Mouse (Mus musculus) 3T3-L1 (cell line): ENCODE measurements at regions not wholly inside any gene's neighbourhood (a gene's known extent, or its start where the extent isn't known, plus 50 kb on each side); places are given as distances from the start of the nearest gene placed in this dataset.

Experiments used
- DNase-seq: peaks from one replicate; pipeline ENCODE4 v3.0.0-alpha.2; 2015; ENCODE audit warnings: low read depth, low spot score

DNA sequence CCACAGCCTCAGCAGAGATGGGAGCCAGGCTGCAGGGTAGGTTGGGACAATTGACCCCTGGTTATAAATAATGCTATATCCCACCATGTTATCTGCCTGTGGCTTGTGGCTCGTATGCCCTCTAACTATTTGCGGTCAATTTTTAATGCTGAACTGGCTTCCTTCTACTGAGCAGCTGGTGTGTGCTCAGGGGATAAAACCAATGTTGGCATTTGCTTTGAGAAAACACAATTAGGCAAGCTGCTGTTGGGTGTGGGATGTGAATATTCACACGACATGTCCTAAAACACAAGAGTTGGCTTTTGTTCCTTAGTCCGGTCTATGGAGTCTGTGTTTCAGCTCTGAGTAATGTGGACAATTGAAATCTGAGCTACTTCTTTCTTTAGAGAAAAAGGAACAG lies 123.6 kb upstream of the Npvf start:
- no peak for DNase-seq

DNA sequence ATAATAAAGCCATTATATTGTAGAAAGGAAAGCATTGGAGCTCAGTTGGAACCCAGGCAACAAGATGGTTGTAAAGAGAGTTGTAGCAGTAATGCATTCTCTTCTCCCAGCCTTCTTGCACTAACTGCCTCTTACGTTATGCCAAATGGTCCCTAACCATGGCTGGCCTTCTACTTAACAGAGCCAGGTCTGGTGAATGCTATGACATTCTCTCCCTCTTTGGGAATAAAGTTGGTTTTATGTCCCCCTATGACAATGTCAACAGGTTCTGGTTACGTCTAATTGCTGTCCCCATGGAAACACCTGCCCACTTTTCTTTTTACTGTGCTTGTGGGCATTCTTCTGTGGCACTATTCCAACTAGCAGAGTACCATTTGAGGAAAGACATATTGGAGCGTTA lies 126.4 kb upstream of the Npvf start:
- DNase-seq, result no peak

GRCm38 (mm10) chr6:50781271-50781670 lies 127.0 kb upstream of the Npvf start:
- DNase-seq, result no peak

DNA sequence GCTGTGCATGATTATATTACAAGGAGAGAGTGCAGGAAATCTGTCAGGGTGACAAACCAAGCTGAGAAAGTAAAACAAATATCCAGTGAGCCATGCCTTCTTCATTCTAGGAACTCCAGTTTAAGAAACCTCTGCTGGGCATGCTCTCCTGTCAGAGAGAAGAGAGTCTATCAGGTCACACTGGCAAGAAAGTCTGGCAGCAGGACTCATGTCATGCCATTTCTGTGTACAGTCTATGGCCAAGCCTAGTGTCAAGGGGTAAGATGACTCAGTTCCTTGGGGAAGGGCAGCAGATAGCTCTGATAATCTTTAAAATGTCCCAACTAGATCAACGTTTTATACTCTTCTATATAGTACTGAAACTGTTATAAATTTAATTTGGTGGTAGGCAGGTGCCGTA lies 128.0 kb upstream of the Npvf start:
- DNase-seq, result no peak

DNA sequence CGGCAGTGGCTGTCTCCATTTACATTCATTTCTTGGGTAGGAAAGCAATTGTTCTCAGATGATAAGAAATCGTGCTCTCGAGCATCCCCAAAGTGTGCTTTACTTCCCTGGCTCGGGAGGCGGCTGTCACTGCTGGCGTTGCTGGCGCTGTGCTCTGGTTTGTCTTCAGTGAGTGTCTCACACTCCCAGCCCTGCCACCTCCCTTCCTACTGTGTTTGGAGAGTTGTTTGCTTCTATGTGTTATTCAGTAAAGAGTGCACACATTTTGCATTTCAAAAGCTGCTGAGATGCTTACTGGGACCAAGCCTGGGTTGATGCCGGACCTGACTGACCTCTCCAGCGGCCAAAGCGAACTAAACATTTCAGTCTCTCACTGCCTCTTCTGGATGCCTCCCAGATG lies 129.3 kb upstream of the Npvf start:
- DNase-seq, result no peak

- DNase-seq, result no peak
Measured at GRCm38 (mm10) chr6:50784381-50784780, 130.1 kb upstream of the Npvf start.

DNA sequence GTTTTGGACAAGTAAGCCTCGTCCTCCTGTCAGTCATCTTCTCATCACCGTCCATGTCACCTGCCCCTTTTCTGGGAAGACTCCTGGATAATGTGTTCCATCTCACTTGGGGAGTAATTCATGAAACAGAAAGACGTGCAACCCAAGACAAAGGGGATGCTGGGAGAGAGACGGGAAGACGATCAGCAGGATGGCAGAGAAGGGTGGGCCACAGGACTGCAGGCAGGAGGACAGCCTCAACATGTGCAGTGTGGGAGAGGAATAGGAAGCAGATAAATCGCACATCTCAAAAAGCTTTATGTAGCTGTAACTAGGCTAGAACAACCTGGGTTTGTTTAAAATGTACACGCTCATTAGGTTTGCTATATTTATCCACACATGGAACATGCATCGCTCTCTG lies 133.4 kb upstream of the Npvf start:
- no peak for DNase-seq

GRCm38 (mm10) chr6:50799963-50800362 lies 145.7 kb upstream of the Npvf start:
- no peak for DNase-seq

DNA sequence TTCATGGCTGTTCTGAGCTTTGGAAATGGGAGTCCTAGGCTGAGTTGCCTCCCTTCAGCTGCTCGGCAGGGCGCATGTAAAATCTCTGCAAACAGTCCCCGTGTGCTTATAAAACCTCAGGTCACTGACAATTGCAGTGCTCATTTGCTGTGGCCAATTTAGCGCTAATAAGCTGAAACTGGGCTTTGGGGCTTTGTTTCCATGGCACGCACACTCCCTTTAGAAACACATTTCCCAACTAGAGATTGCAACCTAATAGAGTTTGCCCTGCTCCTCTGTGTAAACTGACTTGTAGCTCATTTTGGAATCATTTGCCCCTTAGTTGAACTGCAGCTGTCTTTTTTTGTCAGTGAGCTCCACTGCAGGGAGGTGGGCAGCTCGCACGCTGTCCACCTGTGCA lies 148.7 kb upstream of the Npvf start:
- no peak for DNase-seq

DNA sequence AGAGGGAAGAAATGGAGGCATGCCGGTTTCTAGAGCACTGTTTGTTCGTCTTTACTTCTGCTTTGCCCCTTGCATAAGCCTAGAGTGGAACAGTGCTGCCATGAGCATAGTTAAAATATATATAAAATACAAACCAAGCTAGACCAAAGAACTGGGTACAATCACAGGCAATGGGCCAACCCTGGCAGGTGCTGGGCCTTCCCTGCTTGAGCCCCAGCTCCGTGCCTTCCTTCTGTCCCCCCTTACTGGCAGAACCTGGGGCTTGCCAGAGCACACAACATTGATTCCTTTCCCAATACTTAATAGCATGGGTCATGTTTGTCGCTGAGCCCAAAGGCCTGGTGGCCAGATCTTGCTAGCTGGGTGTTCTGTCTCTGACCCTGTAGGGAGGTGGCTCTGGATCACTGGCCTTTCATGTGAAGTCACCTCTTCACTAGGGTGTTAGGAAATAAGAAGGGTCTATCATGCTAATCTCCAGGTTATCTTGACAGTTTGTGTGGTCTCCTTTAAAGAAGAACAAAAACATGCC lies 150.3 kb upstream of the Npvf start:
- no peak for DNase-seq

GRCm38 (mm10) chr6:50806376-50807077 lies 152.3 kb upstream of the Npvf start:
- DNase-seq, result peak; percentile 83

GRCm38 (mm10) chr6:50807187-50808012 lies 153.2 kb upstream of the Npvf start:
- peak; percentile 93 for DNase-seq

DNA sequence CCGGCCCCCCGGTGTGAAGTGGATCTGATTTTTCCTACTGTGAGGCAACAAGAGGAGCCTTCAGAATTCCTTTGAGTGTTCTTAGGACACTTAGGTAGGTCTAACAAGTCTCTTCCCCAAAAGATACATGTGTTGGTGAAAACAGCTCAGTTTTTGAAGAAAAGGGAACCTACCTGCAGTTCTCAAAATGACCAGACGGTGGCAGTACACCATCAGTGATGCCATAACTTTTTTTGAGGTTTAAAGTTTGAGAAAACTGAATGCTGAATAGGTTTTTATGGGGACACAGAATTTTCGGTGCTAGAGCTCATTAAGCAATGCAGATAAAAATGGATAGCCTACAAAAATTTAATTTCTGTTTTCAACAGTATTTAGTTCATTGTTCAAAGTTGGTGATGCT lies 153.9 kb upstream of the Npvf start:
- peak; percentile 94 for DNase-seq

DNA sequence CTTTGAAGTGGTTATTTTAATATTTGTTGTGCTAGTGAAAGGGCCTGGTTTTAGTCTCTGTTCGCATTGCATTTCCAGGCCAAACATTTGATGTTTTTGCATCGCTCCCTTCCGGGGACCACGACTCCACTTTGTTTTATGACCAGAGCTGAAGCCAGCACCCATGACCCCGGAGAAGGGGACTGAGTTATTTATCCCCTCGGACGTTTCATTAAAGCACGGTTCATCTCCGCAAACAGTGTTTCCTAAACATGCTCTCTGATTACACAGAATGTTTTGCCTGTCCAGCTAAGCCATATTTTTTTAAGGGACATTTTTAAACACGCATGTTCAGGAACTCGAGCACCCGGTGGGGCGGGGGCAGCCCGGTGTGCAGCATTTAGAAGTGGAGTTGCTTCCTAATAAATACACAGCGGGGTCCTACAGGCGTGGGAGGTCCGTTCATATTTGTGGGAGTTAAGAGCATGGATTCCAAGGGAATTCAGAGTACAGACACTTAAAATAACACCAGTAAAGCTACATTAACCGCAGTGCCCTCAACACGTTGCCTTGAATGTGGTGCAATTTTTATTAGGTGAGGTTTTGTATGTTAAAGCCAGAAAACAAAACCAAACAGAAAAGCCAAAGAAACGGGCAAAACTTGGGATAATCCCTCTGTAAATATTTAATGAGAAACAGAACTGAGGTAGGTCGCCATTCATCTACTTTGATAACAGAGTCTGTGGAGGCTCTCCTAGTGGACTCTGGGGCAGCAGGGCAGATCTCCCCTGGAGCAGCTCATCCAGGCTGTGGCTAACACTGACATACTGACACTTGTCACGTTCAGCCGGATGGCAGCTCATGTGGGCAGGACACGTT lies 154.8 kb upstream of the Npvf start:
- no peak for DNase-seq

GRCm38 (mm10) chr6:50809669-50809983 lies 155.4 kb upstream of the Npvf start:
- no peak for DNase-seq

DNA sequence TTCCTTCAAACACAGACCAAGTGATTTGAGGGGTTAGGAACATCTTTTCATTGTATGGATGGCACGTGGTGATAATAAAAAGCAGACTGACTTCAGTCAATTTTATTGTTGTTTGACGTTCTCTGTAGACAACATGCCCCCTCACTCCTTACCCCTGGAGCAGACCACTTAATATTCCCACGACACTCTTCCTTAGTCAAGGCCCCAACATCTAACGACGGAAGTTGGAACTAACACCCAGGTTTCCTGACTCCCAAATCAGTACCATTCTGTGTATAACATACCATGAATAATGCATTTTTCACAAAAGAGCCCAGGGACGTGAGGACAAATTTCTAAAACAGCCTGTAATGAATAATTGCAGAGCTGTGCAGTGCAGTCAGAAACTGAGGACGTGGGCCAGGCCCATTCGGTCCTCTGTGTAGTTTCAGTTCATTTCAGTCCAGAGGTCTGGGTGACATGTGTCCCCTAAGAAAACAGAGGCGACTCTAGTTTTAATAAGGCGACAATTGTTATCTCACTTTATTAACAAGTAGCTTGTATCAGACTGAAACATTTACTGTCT lies 160.8 kb upstream of the Npvf start:
- no peak for DNase-seq

GRCm38 (mm10) chr6:50815579-50815978 lies 161.3 kb upstream of the Npvf start:
- DNase-seq, result no peak

DNA sequence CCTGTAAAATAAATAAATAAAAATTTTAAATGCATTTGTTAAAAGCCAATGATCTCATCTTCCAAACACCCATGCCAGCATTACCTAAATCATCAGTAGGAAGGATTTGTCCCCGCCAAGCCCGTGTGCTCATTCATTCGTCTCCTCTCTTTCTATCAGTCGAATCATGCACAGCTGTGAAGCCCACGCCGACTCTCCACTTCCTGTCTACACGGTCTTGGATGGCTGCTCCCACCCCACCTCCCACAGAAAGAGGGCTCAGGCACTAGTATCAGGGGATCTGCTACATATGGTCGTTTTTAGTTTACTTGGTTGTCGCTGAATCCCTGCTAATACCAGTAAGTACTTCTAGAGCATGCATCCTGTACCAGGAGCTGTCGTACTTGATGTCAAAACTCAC lies 163.2 kb upstream of the Npvf start:
- DNase-seq, result no peak

DNA sequence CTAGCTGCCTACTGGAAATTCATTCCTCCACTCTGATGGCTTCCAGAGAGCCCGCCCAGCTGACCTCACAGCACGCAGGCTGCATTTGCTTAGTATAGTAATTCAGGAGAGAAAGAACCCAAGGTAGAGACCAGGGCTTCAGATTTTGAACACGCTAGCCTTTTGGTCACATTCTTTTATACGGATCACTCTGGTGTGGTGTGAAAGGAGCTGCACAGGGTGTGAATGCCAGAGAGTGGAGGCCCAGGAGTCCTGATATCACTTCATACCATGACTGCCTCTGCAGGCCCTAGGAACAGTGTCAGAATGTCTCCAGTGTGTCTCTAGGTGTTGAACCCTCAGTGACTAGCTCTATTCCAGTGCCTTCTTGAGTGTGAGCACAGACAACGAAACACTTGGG lies 164.2 kb upstream of the Npvf start:
- no peak for DNase-seq

- DNase-seq, result no peak
Measured at GRCm38 (mm10) chr6:50818891-50819541, 164.8 kb upstream of the Npvf start.
